Mouse (Mus musculus) ES-E14 (cell line): Measurements from ENCODE around the gene Zdhhc7. TPM values are rescaled to one million over a fixed set of nuclear protein-coding genes. Genes with fewer than 3 reads are reported as not detected.

Experiments
- DNase-seq: peaks from one replicate; pipeline ENCODE4 v3.0.0-alpha.2; 2013; ENCODE audit warnings: low read depth, low spot score
- H3K27ac ChIP-seq: 2 replicates; pipeline ENCODE4 v1.5.1; 2012; ENCODE audit warnings: low read depth, mild to moderate bottlenecking, low read length, moderate library complexity, mixed read lengths; ENCODE audit not compliant: poor library complexity, insufficient read depth, severe bottlenecking
- H3K36me3 ChIP-seq: 2 replicates; pipeline ENCODE4 v1.6.1; 2012; ENCODE audit warnings: mild to moderate bottlenecking, low read length, moderate library complexity, mixed read lengths; ENCODE audit not compliant: control insufficient read depth, poor library complexity, insufficient read depth, severe bottlenecking
- H3K4me1 ChIP-seq, 2 experiments: fragments of 150-350 bp in 1 of 2; sonication (generic) in 1 of 2; 2 replicates each; pipeline ENCODE4 v1.6.1; 2012; ENCODE audit warnings: low read length in 2 of 2, mild to moderate bottlenecking in 1 of 2, mixed read lengths in 1 of 2; ENCODE audit not compliant: control insufficient read depth in 2 of 2, insufficient read depth in 2 of 2, poor library complexity in 1 of 2
- H3K4me3 ChIP-seq, 2 experiments: fragments of 150-350 bp in 1 of 2; sonication (generic) in 1 of 2; 2 replicates each; pipeline ENCODE4 v1.5.1; 2012; ENCODE audit warnings: low read length in 2 of 2, low read depth in 1 of 2, mild to moderate bottlenecking in 1 of 2, mixed read lengths in 1 of 2; ENCODE audit not compliant: insufficient read depth in 1 of 2, poor library complexity in 1 of 2, severe bottlenecking in 1 of 2
- H3K9ac ChIP-seq: 2 replicates; pipeline ENCODE4 v1.6.1; 2012; ENCODE audit warnings: low read depth, mild to moderate bottlenecking, low read length, mixed read lengths; ENCODE audit not compliant: poor library complexity, insufficient read depth, severe bottlenecking
- H3K9me3 ChIP-seq: fragments of 150-350 bp; sonication (generic); 2 replicates; pipeline ENCODE4 v1.6.1; 2012; ENCODE audit warnings: low read depth, mild to moderate bottlenecking, low read length; ENCODE audit not compliant: control insufficient read depth, insufficient read depth
- CHD2 ChIP-seq: IDR thresholded peaks from 2 replicates; pipeline ENCODE4 v1.6.1; 2014; ENCODE audit warnings: mild to moderate bottlenecking, low read depth, low read length, inconsistent platforms
- HCFC1 ChIP-seq: IDR thresholded peaks from 2 replicates; pipeline ENCODE4 v1.6.1; 2012; ENCODE audit warnings: low read length, inconsistent platforms, borderline replicate concordance; ENCODE audit not compliant: insufficient read depth
- MAFK ChIP-seq: IDR thresholded peaks from 2 replicates; pipeline ENCODE4 v1.6.1; 2014; ENCODE audit warnings: mild to moderate bottlenecking, low read depth, low read length, inconsistent platforms; ENCODE audit not compliant: insufficient read depth
- ZC3H11A ChIP-seq: IDR thresholded peaks from 2 replicates; pipeline ENCODE4 v1.6.1; 2012; ENCODE audit warnings: low read depth, mild to moderate bottlenecking, inconsistent platforms, low read length, borderline replicate concordance
- ZNF384 ChIP-seq: IDR thresholded peaks from 2 replicates; pipeline ENCODE4 v1.6.1; 2012; ENCODE audit warnings: low read depth, low read length, inconsistent platforms
- in situ Hi-C, 2 experiments: fragments of 600-800 bp; cut with MboI; formaldehyde crosslinking; loops; one replicate each; pipeline ENCODE4 v1.15.1; 2025; ENCODE audit warnings: low sequenced_read_pairs in 2 of 2, inconsistent platforms in 1 of 2; ENCODE audit not compliant: unreplicated experiment in 2 of 2
- total RNA-seq: library from RNA; depleted of rRNA; stranded (reverse); fragments of 300-350 nt; gene quantifications from 2 replicates; pipeline ENCODE4 v1.2.3, GENCODE M21; 2012

Gene Zdhhc7
- total RNA-seq, 1 experiment = 35.4 TPM

DNA sequence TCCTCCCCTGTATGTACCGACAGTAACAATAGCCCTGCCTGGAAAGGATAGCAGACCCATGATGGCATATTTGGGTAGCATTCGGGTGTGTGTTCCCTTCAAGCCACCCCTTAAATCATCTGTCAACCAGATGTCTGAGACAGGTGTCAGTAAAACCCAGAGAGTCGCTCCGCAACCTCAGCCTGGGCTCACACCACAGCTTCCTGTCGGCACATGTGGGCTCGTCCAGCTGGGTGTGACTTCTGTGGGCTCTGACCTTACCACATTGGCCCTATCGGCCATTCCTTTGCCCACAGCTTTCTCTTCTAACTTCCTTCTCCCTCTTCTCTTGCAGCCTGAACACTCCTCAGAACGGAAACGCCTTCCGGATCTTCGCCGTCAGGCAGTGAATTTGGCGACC, 51.3 kb downstream of the Zdhhc7 start:
- in situ Hi-C loops = no loop called here
- Histone ChIP-seq H3K4me3 (no peak overlapping the region), H3K4me1 (no peaks in the 10 kb centered on the region), H3K9ac (no peak overlapping the region), H3K9me3 (no peaks in the 10 kb centered on the region), H3K27ac (no peak overlapping the region), H3K36me3 (no peaks in the 10 kb centered on the region)
- no peak for DNase-seq
- TF ChIP-seq HCFC1 (no peak), CHD2 (no peak), ZC3H11A (no peak), MAFK (no peak), ZNF384 (no peak)

- no peak overlapping the region for H3K4me3 ChIP-seq
- no peak for DNase-seq
- in situ Hi-C loops = no loop called here
- H3K9ac ChIP-seq = no peak overlapping the region
- no peaks in the 10 kb centered on the region for H3K36me3 ChIP-seq
- H3K27ac ChIP-seq = no peak overlapping the region
- no peaks in the 10 kb centered on the region for H3K4me1 ChIP-seq
- no peaks in the 10 kb centered on the region for H3K9me3 ChIP-seq
- TF ChIP-seq MAFK = no peak
- no peak for TF ChIP-seq CHD2
- no peak for TF ChIP-seq ZNF384
- no peak for TF ChIP-seq HCFC1
- TF ChIP-seq ZC3H11A = no peak
Observed at GRCm38 (mm10) chr8:120046258-120047020, 54.8 kb downstream of the Zdhhc7 start.

DNA sequence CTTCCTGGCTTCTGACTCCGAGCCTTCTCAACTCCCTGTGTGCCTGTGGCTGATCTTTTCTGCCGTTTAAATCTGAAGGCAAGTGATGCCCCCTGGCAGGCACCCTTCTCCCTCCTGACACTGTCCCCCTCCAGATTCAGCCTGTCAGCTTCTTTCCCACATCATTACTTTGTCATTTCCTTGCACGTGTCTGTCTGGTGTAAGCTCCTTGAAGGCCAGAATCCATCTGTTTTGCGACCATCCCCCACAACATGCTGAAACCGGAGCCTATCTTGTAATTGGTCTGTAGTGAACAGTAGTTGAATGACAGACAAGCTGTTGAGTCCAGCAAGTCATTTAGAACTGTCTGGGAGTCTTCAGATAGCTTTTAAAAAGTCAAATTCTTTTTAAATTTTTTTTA, 55.8 kb downstream of the Zdhhc7 start:
- in situ Hi-C loops = no loop called here
- H3K36me3 ChIP-seq = no peaks in the 10 kb centered on the region

DNA sequence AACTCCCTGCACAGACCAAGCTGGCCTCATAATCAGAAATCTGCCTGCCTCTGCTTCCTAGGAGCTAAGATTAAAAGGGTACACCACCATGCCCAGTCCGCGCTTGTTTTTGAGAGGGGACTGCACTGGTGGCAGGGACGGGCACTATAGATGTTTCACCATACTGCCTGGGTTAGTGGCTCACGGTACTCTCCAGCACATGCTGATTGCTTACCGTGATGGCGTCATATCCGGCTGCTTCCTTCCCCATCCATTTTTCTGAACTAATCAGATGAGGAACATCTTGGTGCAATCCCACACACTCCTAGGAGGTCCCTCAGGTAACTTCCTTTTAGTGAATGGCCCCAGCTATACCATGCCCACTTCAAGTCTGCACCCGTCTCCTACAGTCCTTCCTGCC, 56.4 kb downstream of the Zdhhc7 start:
- no peaks in the 10 kb centered on the region for H3K36me3 ChIP-seq
- DNase-seq = no peak
- H3K4me1 ChIP-seq = no peaks in the 10 kb centered on the region
- no peak overlapping the region for H3K27ac ChIP-seq
- no peak overlapping the region for H3K9ac ChIP-seq
- H3K4me3 ChIP-seq = no peak overlapping the region
- H3K9me3 ChIP-seq = no peaks in the 10 kb centered on the region
- in situ Hi-C loops = no loop called here
- no peak for TF ChIP-seq ZNF384
- TF ChIP-seq MAFK = no peak

More for the DNA sequence above, 55.8 kb downstream of the Zdhhc7 start:
- DNase-seq = no peak
- TF ChIP-seq HCFC1 (no peak), MAFK (no peak), CHD2 (no peak), ZC3H11A (no peak), ZNF384 (no peak)
- no peak overlapping the region for H3K4me3 ChIP-seq
- H3K27ac ChIP-seq = no peak overlapping the region
- no peak overlapping the region for H3K9ac ChIP-seq
- no peaks in the 10 kb centered on the region for H3K4me1 ChIP-seq
- H3K9me3 ChIP-seq = no peaks in the 10 kb centered on the region
